Mouse (Mus musculus) forebrain, embryonic 14.5 days (tissue): Measurements from ENCODE around the gene Iqsec1. TPM values are rescaled to one million over a fixed set of nuclear protein-coding genes. Genes with fewer than 3 reads are reported as not detected.
A peak's percentile ranks its signal among the peaks of the same experiment; 100 is the strongest.

Source experiments
- ATAC-seq: fragments of 200-750 bp; cut with Nextera tagmentation; 2 replicates; pipeline ENCODE4 v1.8.0; 2017; ENCODE audit warnings: mild to moderate bottlenecking, moderate library complexity
- DNase-seq: peaks from one replicate; pipeline ENCODE4 v3.0.0-alpha.2; 2015; ENCODE audit warnings: low spot score
- H3K27ac ChIP-seq: fragments of 300-500 bp; sonication (generic); 2 replicates; pipeline ENCODE4 v1.5.1; 2014; ENCODE audit warnings: low read depth, mild to moderate bottlenecking, control low read depth, low read length, moderate library complexity
- H3K27me3 ChIP-seq: fragments of 300-500 bp; sonication (generic); replicated peaks from 2 replicates; pipeline ENCODE4 v1.6.1; 2014; ENCODE audit warnings: low read length, control low read depth, mixed read lengths; ENCODE audit not compliant: control insufficient read depth, insufficient read depth
- H3K36me3 ChIP-seq: fragments of 300-500 bp; sonication (generic); 2 replicates; pipeline ENCODE4 v1.6.1; 2014; ENCODE audit warnings: low read length, control low read depth; ENCODE audit not compliant: control insufficient read depth, insufficient read depth
- H3K4me1 ChIP-seq: fragments of 300-500 bp; sonication (generic); 2 replicates; pipeline ENCODE4 v1.6.1; 2014; ENCODE audit warnings: antibody characterized with exemption, low read length, control low read depth; ENCODE audit not compliant: control insufficient read depth, insufficient read depth
- H3K4me2 ChIP-seq: fragments of 300-500 bp; sonication (generic); 2 replicates; pipeline ENCODE4 v1.6.1; 2014; ENCODE audit warnings: mild to moderate bottlenecking, control low read depth, low read length
- H3K4me3 ChIP-seq: fragments of 300-500 bp; sonication (generic); 2 replicates; pipeline ENCODE4 v1.5.1; 2014; ENCODE audit warnings: low read depth, low read length, control low read depth
- H3K9ac ChIP-seq: fragments of 300-500 bp; sonication (generic); 2 replicates; pipeline ENCODE4 v1.6.1; 2014; ENCODE audit warnings: mild to moderate bottlenecking, low read length, control low read depth, moderate library complexity
- H3K9me3 ChIP-seq: fragments of 300-500 bp; sonication (generic); replicated peaks from 2 replicates; pipeline ENCODE4 v1.6.1; 2016; ENCODE audit warnings: low read length, control low read depth, mixed read lengths; ENCODE audit not compliant: control insufficient read depth
- WGBS: fragments of 180-500 bp; shearing (Covaris S2); extraction: QIAGEN DNeasy Blood & Tissue Kit; methylation state at CpG from one replicate; pipeline ENCODE4 v1.1.7; 2014; 5-methylcytosine and 5-hydroxymethylcytosine counted together
- polyA plus RNA-seq: library from polyadenylated mRNA; unstranded; fragments of >200 nt; fragmentation: Nextera tagmentation; extraction: Ambion mirVana; gene quantifications from 2 replicates; pipeline ENCODE4 v1.2.1, GENCODE M21; 2014

Gene Iqsec1
- polyA plus RNA-seq, 1 experiment from 2014 or later = 15.0 TPM

- Histone ChIP-seq H3K9ac (no peak overlapping the region), H3K36me3 (no peaks in the 10 kb centered on the region), H3K4me1 (peaks cover 17% of the 10 kb centered on the region), H3K9me3 (no peaks in the 10 kb centered on the region), H3K27ac (peak overlapping the region; percentile 21; the same call in 1 of the 2 replicates), H3K4me3 (no peak overlapping the region), H3K27me3 (no peaks in the 10 kb centered on the region), H3K4me2 (no peak overlapping the region)
- WGBS = 48% methylated on average over 4 of the region's 4 CpGs
- DNase-seq (peak; percentile 34), ATAC-seq (peak; percentile 32; the same call in 1 of the 2 replicates)
These were observed 68.7 kb downstream of the Iqsec1 start for GRCm38 (mm10) chr6:90919636-90920420.

GRCm38 (mm10) chr6:90915585-90915984, 72.9 kb downstream of the Iqsec1 start:
- Histone ChIP-seq H3K9ac (no peak overlapping the region), H3K27ac (no peak overlapping the region), H3K27me3 (no peaks in the 10 kb centered on the region), H3K9me3 (no peaks in the 10 kb centered on the region), H3K4me2 (no peak overlapping the region), H3K36me3 (no peaks in the 10 kb centered on the region), H3K4me3 (no peak overlapping the region), H3K4me1 (peaks cover 11% of the 10 kb centered on the region)
- DNase-seq = no peak
- 60% methylated on average over 2 of the region's 2 CpGs for WGBS
- ATAC-seq = no peak

GRCm38 (mm10) chr6:90913771-90914170, 74.7 kb downstream of the Iqsec1 start:
- Histone ChIP-seq H3K9ac (no peak overlapping the region), H3K4me1 (no peaks in the 10 kb centered on the region), H3K36me3 (no peaks in the 10 kb centered on the region), H3K4me3 (no peak overlapping the region), H3K4me2 (no peak overlapping the region), H3K27ac (no peak overlapping the region), H3K27me3 (no peaks in the 10 kb centered on the region), H3K9me3 (no peaks in the 10 kb centered on the region)
- DNase-seq = no peak
- 86% methylated on average over 5 of the region's 5 CpGs for WGBS
- ATAC-seq = no peak

GRCm38 (mm10) chr6:90912768-90913167, 75.7 kb downstream of the Iqsec1 start:
- Histone ChIP-seq H3K36me3 (no peaks in the 10 kb centered on the region), H3K27ac (no peak overlapping the region), H3K4me3 (no peak overlapping the region), H3K4me2 (no peak overlapping the region), H3K4me1 (no peaks in the 10 kb centered on the region), H3K27me3 (no peaks in the 10 kb centered on the region), H3K9me3 (no peaks in the 10 kb centered on the region), H3K9ac (no peak overlapping the region)
- ATAC-seq (no peak), DNase-seq (no peak)
- WGBS = 83% methylated on average over 6 of the region's 6 CpGs

GRCm38 (mm10) chr6:90904143-90904542, 84.3 kb downstream of the Iqsec1 start:
- DNase-seq (no peak), ATAC-seq (no peak)
- no peak overlapping the region for H3K4me2 ChIP-seq
- no peak overlapping the region for H3K27ac ChIP-seq
- 94% methylated on average over 2 of the region's 2 CpGs for WGBS
- H3K9ac ChIP-seq = no peak overlapping the region
- no peaks in the 10 kb centered on the region for H3K9me3 ChIP-seq
- H3K4me1 ChIP-seq = peaks cover 2% of the 10 kb centered on the region; the same call in 1 of the 2 replicates
- no peaks in the 10 kb centered on the region for H3K36me3 ChIP-seq
- no peaks in the 10 kb centered on the region for H3K27me3 ChIP-seq
- no peak overlapping the region for H3K4me3 ChIP-seq

- WGBS = 52% methylated on average over 6 of the region's 6 CpGs
- no peak for DNase-seq
- no peak for ATAC-seq
- H3K9me3 ChIP-seq = no peaks in the 10 kb centered on the region
- H3K9ac ChIP-seq = no peak overlapping the region
- H3K27ac ChIP-seq = no peak overlapping the region
- H3K36me3 ChIP-seq = no peaks in the 10 kb centered on the region
- H3K4me2 ChIP-seq = no peak overlapping the region
- H3K4me3 ChIP-seq = no peak overlapping the region
- peaks cover 2% of the 10 kb centered on the region; the same call in 1 of the 2 replicates for H3K4me1 ChIP-seq
- no peaks in the 10 kb centered on the region for H3K27me3 ChIP-seq
These were observed 88.2 kb downstream of the Iqsec1 start for GRCm38 (mm10) chr6:90900302-90900701.

GRCm38 (mm10) chr6:90899266-90899665, 89.2 kb downstream of the Iqsec1 start:
- H3K4me3 ChIP-seq = no peak overlapping the region
- 100% methylated on average over 1 of the region's 1 CpGs for WGBS
- no peak overlapping the region for H3K4me2 ChIP-seq
- no peaks in the 10 kb centered on the region for H3K27me3 ChIP-seq
- H3K4me1 ChIP-seq = peaks cover 2% of the 10 kb centered on the region; the same call in 1 of the 2 replicates
- no peak overlapping the region for H3K27ac ChIP-seq
- DNase-seq = no peak
- ATAC-seq = no peak
- no peak overlapping the region for H3K9ac ChIP-seq
- no peaks in the 10 kb centered on the region for H3K9me3 ChIP-seq
- no peaks in the 10 kb centered on the region for H3K36me3 ChIP-seq

- 31% methylated on average over 1 of the region's 1 CpGs for WGBS
- H3K27me3 ChIP-seq = no peaks in the 10 kb centered on the region
- H3K4me2 ChIP-seq = no peak overlapping the region
- DNase-seq (no peak), ATAC-seq (no peak)
- H3K4me3 ChIP-seq = no peak overlapping the region
- no peak overlapping the region for H3K9ac ChIP-seq
- peaks cover 2% of the 10 kb centered on the region; the same call in 1 of the 2 replicates for H3K4me1 ChIP-seq
- no peaks in the 10 kb centered on the region for H3K9me3 ChIP-seq
- H3K27ac ChIP-seq = no peak overlapping the region
- no peaks in the 10 kb centered on the region for H3K36me3 ChIP-seq
These were observed 90.4 kb downstream of the Iqsec1 start for GRCm38 (mm10) chr6:90898107-90898506.

GRCm38 (mm10) chr6:90892401-90892800, 96.1 kb downstream of the Iqsec1 start:
- 86% methylated on average over 1 of the region's 1 CpGs for WGBS
- ATAC-seq = no peak
- Histone ChIP-seq H3K4me3 (no peak overlapping the region), H3K4me2 (no peak overlapping the region), H3K36me3 (no peaks in the 10 kb centered on the region), H3K9ac (no peak overlapping the region), H3K27ac (no peak overlapping the region), H3K9me3 (no peaks in the 10 kb centered on the region), H3K4me1 (no peaks in the 10 kb centered on the region), H3K27me3 (no peaks in the 10 kb centered on the region)
- no peak for DNase-seq
